Mouse (Mus musculus): Measurements from ENCODE around the gene Tbx2.

DNA sequence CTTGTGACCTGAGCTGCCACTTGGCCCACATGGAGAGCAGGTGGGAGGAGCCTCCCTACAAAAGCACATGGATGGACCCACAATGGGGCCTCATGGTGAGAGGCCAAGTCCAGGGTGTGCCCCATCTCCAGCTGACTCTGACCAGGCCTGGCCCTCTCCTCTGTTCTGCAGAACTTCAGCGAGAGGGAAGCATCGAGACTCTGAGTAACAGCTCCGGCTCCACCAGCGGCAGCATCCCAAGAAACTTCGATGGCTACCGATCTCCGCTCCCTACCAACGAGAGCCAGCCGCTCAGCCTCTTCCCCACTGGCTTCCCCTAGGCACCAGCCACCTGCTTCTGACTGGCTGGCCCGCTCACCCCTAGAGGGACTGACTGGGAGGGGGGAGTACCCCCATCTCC is 7.3 kb upstream of the Tbx2 start:
- TF ChIP-seq POLR2A (IDR thresholded peaks at IDR 0.05; ENCODE audit: borderline replicate concordance, extremely low read depth, insufficient read depth, insufficient read length, poor library complexity, severe bottlenecking) (no peak), CTCF (IDR thresholded peaks at IDR 0.05; ENCODE audit: borderline replicate concordance, extremely low read depth, insufficient read depth, insufficient read length) (no peak)
